ENCODE assay signal across 30 mouse cellular contexts in the genomic region with DNA sequence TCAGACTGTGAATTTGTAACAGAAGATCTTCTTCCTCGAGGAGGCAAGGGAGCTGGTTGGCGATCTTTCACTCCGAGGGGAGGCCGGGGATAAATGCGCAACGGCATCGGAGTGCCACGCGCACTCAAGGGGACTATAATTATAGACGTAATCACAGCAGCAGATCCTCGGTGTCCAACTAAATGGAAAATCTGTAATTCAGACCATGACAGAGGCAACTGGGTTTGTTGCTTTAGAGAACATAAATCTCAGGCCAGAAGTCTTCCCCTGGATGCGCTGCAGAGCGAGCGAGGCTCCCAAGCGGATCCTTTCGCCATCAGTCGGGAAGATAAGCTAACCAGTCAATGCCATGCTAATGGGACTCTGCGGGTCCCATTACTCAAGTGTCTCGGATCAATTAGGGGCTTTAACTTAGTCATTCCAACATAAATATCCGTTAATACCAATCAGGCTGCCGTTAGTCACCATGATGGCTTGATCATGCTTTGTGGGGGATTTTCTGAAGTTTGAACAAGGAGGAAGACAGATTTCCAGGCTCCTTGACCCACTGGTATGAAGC.
DNase-seq lines count a peak whose midpoint lies in the region; ATAC-seq lines count a peak whose summit lies in the region.
"Had no signal": no experiment of that assay in that cellular context is flagged by ENCODE, and none has a peak within 500 bp of the region (broad histone marks: within the 10 kb centered on the region; RNA-seq: fewer than 3 reads in every experiment).

No protein-coding gene starts in this region.

- H3K4me3 ChIP-seq in hindbrain, embryonic 13.5 days = no peak overlapping the region
- no peak overlapping the region for H3K4me3 ChIP-seq in hindbrain, embryonic 10.5 days
- no peak overlapping the region for H3K4me3 ChIP-seq in kidney, embryonic 16.5 days (ENCODE audit: low read length)
- no peak overlapping the region for H3K4me3 ChIP-seq in neural tube, embryonic 14.5 days (ENCODE audit: low read depth, low read length)
- H3K4me3 ChIP-seq: embryonic facial prominence, embryonic 12.5 days; heart, embryonic 12.5 days had no signal

- ATAC-seq in hindbrain, embryonic 13.5 days (ENCODE audit: low FRiP score) = no peak
- no peak for ATAC-seq in kidney, embryonic 16.5 days (ENCODE audit: low FRiP score, low TSS enrichment)
- ATAC-seq in neural tube, embryonic 14.5 days (ENCODE audit: low read depth) = peak; percentile 32; the same call in 1 of the 2 replicates
- ATAC-seq: forebrain, embryonic 14.5 days; midbrain, embryonic 16.5 days; Patski had no signal

- no peak for DNase-seq in hindbrain, embryonic 10.5 days (ENCODE audit: low spot score)
- no peak for DNase-seq in kidney, adult 9 months
- DNase-seq in mesoderm, embryonic 11.5 days (ENCODE audit: low read depth, low spot score) = peak; percentile 24
- DNase-seq in left cerebral cortex, adult 18-20 months (ENCODE audit: low spot score in 2 of 2) = no peak
- DNase-seq: adrenal gland, postnatal 14 days; cerebellum, adult 11 months; cerebellum, adult 9-10 months; embryo, embryonic 11 days; gastrocnemius, postnatal 25 days; heart, adult 18-20 months; heart, postnatal 4 days; kidney, adult 18-20 months; layer of hippocampus, postnatal 36 days; liver; lung, adult 2 months; lung, postnatal 10 days; right cerebral cortex, adult 18-20 months; spleen, adult 18-20 months; thymus, adult 2 months; thymus, postnatal 36 days had no signal

- peak overlapping the region; percentile 11; the same call in 1 of the 2 replicates for H3K4me2 ChIP-seq in hindbrain, embryonic 13.5 days
- peak overlapping the region; percentile 29 for H3K4me2 ChIP-seq in kidney, embryonic 16.5 days (replicated peaks; ENCODE audit: low read depth, low read length)
- peak overlapping the region; percentile 27; the same call in 1 of the 2 replicates for H3K4me2 ChIP-seq in neural tube, embryonic 14.5 days (ENCODE audit: low read depth, low read length)
- H3K4me2 ChIP-seq: embryonic facial prominence, embryonic 12.5 days; heart, embryonic 12.5 days had no signal

- 79% methylated on average over 21 of the region's 21 CpGs for WGBS in hindbrain, embryonic 13.5 days
- WGBS in hindbrain, embryonic 10.5 days = 93% methylated on average over 21 of the region's 21 CpGs
- 50% methylated on average over 21 of the region's 21 CpGs for WGBS in kidney, embryonic 16.5 days
- 57% methylated on average over 21 of the region's 21 CpGs for WGBS in neural tube, embryonic 14.5 days

- H3K27me3 ChIP-seq in hindbrain, embryonic 13.5 days = no peaks in the 10 kb centered on the region
- H3K27me3 ChIP-seq in hindbrain, embryonic 10.5 days (ENCODE audit: insufficient read depth, poor library complexity, severe bottlenecking) = no peaks in the 10 kb centered on the region
- no peaks in the 10 kb centered on the region for H3K27me3 ChIP-seq in kidney, embryonic 16.5 days (ENCODE audit: insufficient read depth, low read length)
- H3K27me3 ChIP-seq in neural tube, embryonic 14.5 days (ENCODE audit: control insufficient read depth, insufficient read depth, low read length) = no peaks in the 10 kb centered on the region
- H3K27me3 ChIP-seq: embryonic facial prominence, embryonic 12.5 days; heart, embryonic 12.5 days; Patski had no signal

- H3K9ac ChIP-seq in hindbrain, embryonic 13.5 days = no peak overlapping the region
- no peak overlapping the region for H3K9ac ChIP-seq in kidney, embryonic 16.5 days (replicated peaks; ENCODE audit: low read length)
- no peak overlapping the region for H3K9ac ChIP-seq in neural tube, embryonic 14.5 days (replicated peaks; ENCODE audit: low read depth, low read length)
- H3K9ac ChIP-seq: embryonic facial prominence, embryonic 12.5 days; heart, embryonic 12.5 days; liver, embryonic 14.5 days had no signal

- no peaks in the 10 kb centered on the region for H3K9me3 ChIP-seq in hindbrain, embryonic 13.5 days
- H3K9me3 ChIP-seq in hindbrain, embryonic 10.5 days = peaks cover under 1% of the 10 kb centered on the region; the same call in 1 of the 2 replicates
- no peaks in the 10 kb centered on the region for H3K9me3 ChIP-seq in kidney, embryonic 16.5 days (ENCODE audit: low read length)
- no peaks in the 10 kb centered on the region for H3K9me3 ChIP-seq in neural tube, embryonic 14.5 days (ENCODE audit: control insufficient read depth, low read length)
- H3K9me3 ChIP-seq: embryonic facial prominence, embryonic 12.5 days; heart, embryonic 12.5 days had no signal

- H3K4me1 ChIP-seq in hindbrain, embryonic 13.5 days (replicated peaks) = peaks cover 10% of the 10 kb centered on the region
- peaks cover 11% of the 10 kb centered on the region for H3K4me1 ChIP-seq in hindbrain, embryonic 10.5 days (replicated peaks)
- peaks cover 3% of the 10 kb centered on the region; the same call in 1 of the 2 replicates for H3K4me1 ChIP-seq in kidney, embryonic 16.5 days (ENCODE audit: insufficient read depth, low read length)
- H3K4me1 ChIP-seq in neural tube, embryonic 14.5 days (ENCODE audit: control insufficient read depth, insufficient read depth, low read length) = peaks cover 4% of the 10 kb centered on the region; the same call in 1 of the 2 replicates
- H3K4me1 ChIP-seq: embryonic facial prominence, embryonic 12.5 days; heart, embryonic 12.5 days had no signal

- no peaks in the 10 kb centered on the region for H3K36me3 ChIP-seq in hindbrain, embryonic 13.5 days
- no peaks in the 10 kb centered on the region for H3K36me3 ChIP-seq in hindbrain, embryonic 10.5 days
- no peaks in the 10 kb centered on the region for H3K36me3 ChIP-seq in kidney, embryonic 16.5 days (ENCODE audit: insufficient read depth, low read length)
- H3K36me3 ChIP-seq in neural tube, embryonic 14.5 days (ENCODE audit: control insufficient read depth, insufficient read depth, low read length) = no peaks in the 10 kb centered on the region
- H3K36me3 ChIP-seq: embryonic facial prominence, embryonic 12.5 days; heart, embryonic 12.5 days had no signal

- H3K27ac ChIP-seq in hindbrain, embryonic 13.5 days = no peak overlapping the region
- no peak overlapping the region for H3K27ac ChIP-seq in hindbrain, embryonic 10.5 days
- H3K27ac ChIP-seq in kidney, embryonic 16.5 days (ENCODE audit: low read length) = no peak overlapping the region
- no peak overlapping the region for H3K27ac ChIP-seq in neural tube, embryonic 14.5 days (ENCODE audit: low read depth, low read length)
- H3K27ac ChIP-seq: embryonic facial prominence, embryonic 12.5 days; liver, embryonic 14.5 days; macrophage had no signal
